Mouse (Mus musculus) spleen, adult 10 weeks (tissue): Measurements from ENCODE around the gene Sohlh1. TPM values are rescaled to one million over a fixed set of nuclear protein-coding genes. Genes with fewer than 3 reads are reported as not detected.

ENCODE experiments used
- polyA plus RNA-seq: library from polyadenylated mRNA; stranded (reverse); fragments of 350-450 nt; fragmentation: Illumina TruSeq; extraction: RNeasy Lipid Tissue Mini Kit (QIAGEN cat#74804); gene quantifications from one replicate; pipeline ENCODE4 v1.2.3, GENCODE M21; 2015; ENCODE audit warnings: low replicate concordance; ENCODE audit not compliant: insufficient read depth

Sohlh1 gene
- not detected for polyA plus RNA-seq

DNA sequence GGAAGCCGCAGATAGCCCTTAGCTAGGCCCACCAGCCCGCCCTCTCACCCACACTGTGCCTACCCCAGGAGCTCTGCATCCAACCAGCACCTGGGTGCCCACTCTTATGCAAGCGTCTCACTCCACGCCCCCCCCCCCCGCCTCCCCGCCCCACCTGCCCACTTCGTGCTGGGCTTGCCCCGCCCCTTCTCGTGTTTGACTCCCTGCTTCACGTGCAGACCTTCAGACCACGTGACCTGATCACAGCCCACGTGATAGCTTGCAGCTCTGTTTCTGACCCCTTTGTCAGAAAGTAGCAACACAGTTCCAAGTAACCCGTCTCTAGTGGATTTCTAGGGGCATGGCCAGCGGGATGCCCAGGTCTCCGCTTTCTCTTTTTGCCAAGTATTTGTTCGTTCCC lies at the start of gene Sohlh1:
Sohlh1 (minus strand) TSS at position 23 of the 400 bp plus-strand sequence.

GRCm38 (mm10) chr2:25863337-25864131 lies 16.5 kb upstream of the Sohlh1 start, which contains the start of gene Kcnt1:
TSS of gene Kcnt1 (plus strand) at chr2:25863734.

GRCm38 (mm10) chr2:25822806-25823205 lies 24.2 kb downstream of the Sohlh1 start, which contains the start of gene Lcn9:
TSS of gene Lcn9 (plus strand) at chr2:25823153.

DNA sequence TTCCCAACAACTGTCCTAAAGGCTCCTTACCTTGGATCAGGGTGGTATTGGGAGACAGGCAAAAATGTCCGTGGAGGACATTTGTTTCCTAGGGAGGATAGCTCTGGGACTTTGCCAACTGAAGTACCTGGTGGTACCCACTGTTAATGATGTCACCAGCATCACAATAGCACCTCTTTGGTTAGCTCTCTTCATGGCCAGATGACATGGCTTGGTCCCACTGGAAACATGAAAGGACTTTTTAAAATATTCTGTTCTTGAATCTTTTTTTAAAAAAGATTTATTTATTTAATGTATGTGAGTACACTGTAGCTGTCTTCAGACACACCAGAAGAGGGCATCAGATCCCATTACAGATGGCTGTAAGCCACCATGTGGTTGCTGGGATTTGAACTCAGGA lies 31.3 kb downstream of the Sohlh1 start, which contains the start of gene Glt6d1:
Glt6d1 (minus strand) TSS at position 101 of the 400 bp plus-strand sequence.

Other genes with a start within 250 kb of the Sohlh1 start
- 59.4 TPM for gene Rabl6, start 238.7 kb downstream of the Sohlh1 start, polyA plus RNA-seq
- not detected for gene Ccdc183, start 229.6 kb downstream of the Sohlh1 start, polyA plus RNA-seq
- gene Tmem141, start 225.2 kb downstream of the Sohlh1 start, polyA plus RNA-seq: 14.0 TPM
- gene Fcna, start 219.2 kb downstream of the Sohlh1 start, polyA plus RNA-seq: 205 TPM
- not detected for gene Lcn8, start 194.1 kb downstream of the Sohlh1 start, polyA plus RNA-seq
- gene Lcn5, start 189.3 kb downstream of the Sohlh1 start, polyA plus RNA-seq: not detected
- not detected for gene Lcn6, start 170.5 kb downstream of the Sohlh1 start, polyA plus RNA-seq
- gene Lcn10, start 164.5 kb downstream of the Sohlh1 start, polyA plus RNA-seq: not detected
- gene Obp2a, start 147.2 kb downstream of the Sohlh1 start, polyA plus RNA-seq: not detected
- gene Bmyc, start 140.5 kb downstream of the Sohlh1 start, polyA plus RNA-seq: 11.3 TPM
- not detected for gene Obp2b, start 110.2 kb downstream of the Sohlh1 start, polyA plus RNA-seq
- gene Lcn3, start 81.7 kb downstream of the Sohlh1 start, polyA plus RNA-seq: not detected
- not detected for gene Lcn11, start 70.2 kb downstream of the Sohlh1 start, polyA plus RNA-seq
- not detected for gene Gm13539, start 65.0 kb downstream of the Sohlh1 start, polyA plus RNA-seq
- not detected for gene Glt6d1, start 31.4 kb downstream of the Sohlh1 start, polyA plus RNA-seq
- not detected for gene Lcn9, start 24.1 kb downstream of the Sohlh1 start, polyA plus RNA-seq
- gene Kcnt1, start 16.5 kb upstream of the Sohlh1 start, polyA plus RNA-seq: not detected
- gene Camsap1, start 136.0 kb upstream of the Sohlh1 start, polyA plus RNA-seq: 12.6 TPM
- 55.9 TPM for gene Ubac1, start 174.5 kb upstream of the Sohlh1 start, polyA plus RNA-seq